Mouse (Mus musculus) hindbrain, embryonic 11.5 days (tissue): ENCODE measurements around the gene Rps3a1. TPM values are rescaled to one million over a fixed set of nuclear protein-coding genes. Genes with fewer than 3 reads are reported as not detected.
"Not testable (repeated sequence)": the region's sequence is repeated elsewhere in the genome, so short reads cannot be mapped to it uniquely, and the experiment has no call there.

Source experiments
- ATAC-seq: fragments of 200-750 bp; cut with Nextera tagmentation; 2 replicates; pipeline ENCODE4 v1.8.0; 2017; ENCODE audit warnings: mild to moderate bottlenecking, moderate TSS enrichment, moderate library complexity; ENCODE audit not compliant: low FRiP score
- DNase-seq: peaks from one replicate; pipeline ENCODE4 v3.0.0-alpha.2; 2015; ENCODE audit warnings: low spot score
- H3K27ac ChIP-seq: fragments of 300-500 bp; sonication (generic); 2 replicates; pipeline ENCODE4 v1.5.1; 2014; ENCODE audit warnings: mild to moderate bottlenecking, low read depth, low read length
- H3K27me3 ChIP-seq: fragments of 300-500 bp; sonication (generic); 2 replicates; pipeline ENCODE4 v1.6.1; 2014; ENCODE audit warnings: mild to moderate bottlenecking, low read length, moderate library complexity, mixed read lengths; ENCODE audit not compliant: control insufficient read depth, insufficient read depth
- H3K36me3 ChIP-seq: fragments of 300-500 bp; sonication (generic); 2 replicates; pipeline ENCODE4 v1.6.1; 2014; ENCODE audit warnings: mild to moderate bottlenecking, low read length, moderate library complexity, mixed read lengths; ENCODE audit not compliant: control insufficient read depth, insufficient read depth
- H3K4me1 ChIP-seq: fragments of 300-500 bp; sonication (generic); replicated peaks from 2 replicates; pipeline ENCODE4 v1.6.1; 2014; ENCODE audit warnings: low read length, mixed read lengths; ENCODE audit not compliant: control insufficient read depth, insufficient read depth
- H3K4me2 ChIP-seq: fragments of 300-500 bp; sonication (generic); replicated peaks from 2 replicates; pipeline ENCODE4 v1.6.1; 2014; ENCODE audit warnings: mild to moderate bottlenecking, low read depth, low read length
- H3K4me3 ChIP-seq: fragments of 300-500 bp; sonication (generic); 2 replicates; pipeline ENCODE4 v1.5.1; 2014; ENCODE audit warnings: low read depth, low read length
- H3K9ac ChIP-seq: fragments of 300-500 bp; sonication (generic); 2 replicates; pipeline ENCODE4 v1.6.1; 2014; ENCODE audit warnings: low read depth, low read length
- H3K9me3 ChIP-seq: fragments of 300-500 bp; sonication (generic); 2 replicates; pipeline ENCODE4 v1.6.1; 2016; ENCODE audit warnings: low read length; ENCODE audit not compliant: control insufficient read depth
- WGBS: fragments of 180-500 bp; shearing (Covaris S2); extraction: QIAGEN DNeasy Blood & Tissue Kit; methylation state at CpG from one replicate; pipeline ENCODE4 v1.1.7; 2014; 5-methylcytosine and 5-hydroxymethylcytosine counted together
- polyA plus RNA-seq: library from polyadenylated mRNA; unstranded; fragments of >200 nt; fragmentation: Nextera tagmentation; extraction: Ambion mirVana; gene quantifications from 2 replicates; pipeline ENCODE4 v1.2.1, GENCODE M21; 2014

Rps3a1 gene
- polyA plus RNA-seq, 1 experiment from 2014 or later = 1,117 TPM

DNA sequence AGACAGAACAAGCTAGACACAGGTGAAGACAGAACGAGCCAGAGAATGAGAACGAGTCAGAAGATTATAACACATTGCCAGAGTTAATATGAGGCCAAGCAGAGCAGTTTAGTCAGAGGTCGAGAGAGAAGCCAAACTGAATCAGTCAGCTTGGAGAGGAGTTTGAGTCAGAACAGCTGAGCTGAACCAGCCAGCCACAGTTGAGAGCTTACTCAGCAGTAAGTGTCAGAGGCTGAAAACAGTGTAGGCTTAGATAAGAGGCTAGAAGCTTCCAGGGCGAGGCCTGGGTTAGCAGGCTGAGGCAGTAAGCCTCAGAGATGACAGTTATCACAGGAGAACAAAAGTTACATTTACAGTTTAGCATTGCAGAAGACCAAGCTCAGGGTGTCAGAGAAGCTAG is 33.9 kb downstream of the Rps3a1 start:
- 84% methylated on average over 4 of the region's 4 CpGs for WGBS
- DNase-seq = no peak
- no peaks in the 10 kb centered on the region for H3K4me1 ChIP-seq
- no peak overlapping the region for H3K4me2 ChIP-seq
- no peak overlapping the region for H3K4me3 ChIP-seq
- no peak overlapping the region for H3K27ac ChIP-seq
- ATAC-seq = no peak
- no peaks in the 10 kb centered on the region for H3K36me3 ChIP-seq
- no peaks in the 10 kb centered on the region for H3K27me3 ChIP-seq
- no peak overlapping the region for H3K9ac ChIP-seq
- no peaks in the 10 kb centered on the region for H3K9me3 ChIP-seq

DNA sequence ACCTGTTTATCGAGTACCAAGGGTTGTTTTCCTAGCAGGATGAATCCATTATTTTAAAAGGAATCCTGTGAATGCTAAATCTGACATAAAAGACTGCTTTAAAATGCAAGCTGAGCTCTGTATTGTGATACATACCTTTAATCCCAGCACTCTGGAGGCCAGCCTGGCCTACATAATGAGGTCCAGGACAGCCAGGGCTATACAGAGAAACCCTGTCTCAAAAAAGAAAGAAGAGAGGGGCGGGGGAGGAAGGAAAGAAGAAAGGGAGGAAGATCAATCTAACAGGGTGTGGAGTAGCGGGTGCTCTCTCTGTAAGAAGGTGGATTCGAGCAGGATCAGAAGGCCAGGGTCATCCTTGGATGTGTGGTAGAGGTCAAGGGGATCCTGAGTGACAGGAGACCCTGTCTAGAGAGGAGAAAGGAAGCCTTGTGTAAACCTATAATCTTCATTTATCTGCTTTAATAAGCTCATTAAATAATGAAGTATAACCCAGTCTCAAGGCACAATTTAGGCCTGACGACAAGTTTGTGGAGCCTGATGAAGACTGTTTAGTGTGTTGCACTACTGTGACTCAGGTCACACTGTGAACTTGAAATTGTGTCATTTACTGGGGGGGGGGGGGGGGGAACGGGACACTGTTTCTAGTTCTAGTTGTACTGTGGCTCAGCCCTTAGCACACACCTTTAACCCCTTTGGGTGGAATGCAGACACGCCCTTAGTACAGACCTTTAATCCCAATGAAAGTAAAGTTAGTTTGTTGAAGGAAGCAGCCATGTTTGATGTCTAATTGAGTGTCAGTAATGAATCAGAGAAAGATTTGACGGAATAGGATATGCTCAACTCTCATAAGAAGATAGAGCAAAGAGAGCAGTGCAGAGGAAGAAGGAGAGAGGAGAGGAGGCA is 34.6 kb downstream of the Rps3a1 start:
- Histone ChIP-seq H3K9ac (no peak overlapping the region), H3K4me1 (no peaks in the 10 kb centered on the region), H3K4me2 (no peak overlapping the region), H3K36me3 (no peaks in the 10 kb centered on the region), H3K27ac (no peak overlapping the region), H3K4me3 (no peak overlapping the region), H3K27me3 (no peaks in the 10 kb centered on the region), H3K9me3 (no peaks in the 10 kb centered on the region)
- no peak for ATAC-seq
- 77% methylated on average over 8 of the region's 8 CpGs for WGBS
- no peak for DNase-seq

DNA sequence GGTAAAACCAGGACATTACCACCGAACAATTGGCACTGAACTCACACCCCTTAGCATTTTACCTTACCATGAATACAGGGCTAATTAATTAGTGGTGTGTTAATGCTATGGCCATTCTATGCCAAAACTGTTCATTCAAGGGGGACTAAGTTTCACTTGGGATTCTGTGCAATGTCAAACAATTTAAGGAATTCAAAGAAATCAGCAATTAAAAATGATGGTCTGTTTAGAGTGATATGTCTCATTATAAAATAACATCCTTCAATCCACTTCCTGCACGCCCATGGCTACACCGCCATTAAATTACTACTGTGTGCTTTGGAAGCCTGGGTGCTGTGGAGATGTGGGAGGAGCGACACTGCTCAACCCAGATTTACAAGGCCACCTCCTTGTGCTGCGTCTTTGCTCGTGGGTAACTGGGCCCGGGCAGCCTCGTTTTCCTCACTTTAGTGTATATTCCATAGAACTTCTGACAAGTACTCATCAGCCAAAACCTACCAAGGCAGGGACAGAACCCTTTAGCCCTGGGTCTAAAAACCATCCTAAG is 36.3 kb downstream of the Rps3a1 start:
- Histone ChIP-seq H3K27ac (no peak overlapping the region), H3K36me3 (no peaks in the 10 kb centered on the region), H3K27me3 (no peaks in the 10 kb centered on the region), H3K4me1 (no peaks in the 10 kb centered on the region), H3K4me2 (no peak overlapping the region), H3K9ac (no peak overlapping the region), H3K9me3 (no peaks in the 10 kb centered on the region), H3K4me3 (no peak overlapping the region)
- ATAC-seq (no peak), DNase-seq (no peak)
- WGBS = 96% methylated on average over 8 of the region's 8 CpGs

DNA sequence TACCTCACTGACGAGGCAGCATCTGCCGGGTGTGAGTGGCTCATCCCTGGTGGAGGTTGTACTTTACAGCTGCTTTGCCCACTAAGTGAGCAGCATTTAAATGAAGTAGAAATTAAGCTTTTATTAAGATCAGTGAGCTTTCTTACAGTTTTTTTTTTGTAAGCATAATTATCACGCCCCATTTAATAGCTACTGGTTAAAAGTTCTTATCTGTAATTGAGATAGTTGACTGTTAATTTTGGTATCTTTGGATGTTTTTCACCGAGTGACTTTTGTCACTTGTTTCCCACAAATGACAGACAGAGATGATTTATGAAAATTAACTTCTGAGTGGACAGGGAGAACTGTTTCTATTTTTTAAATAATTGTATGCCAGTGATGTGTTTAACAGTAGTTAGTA is 37.6 kb downstream of the Rps3a1 start:
- WGBS = 89% methylated on average over 4 of the region's 4 CpGs
- H3K4me2 ChIP-seq = no peak overlapping the region
- no peak for DNase-seq

DNA sequence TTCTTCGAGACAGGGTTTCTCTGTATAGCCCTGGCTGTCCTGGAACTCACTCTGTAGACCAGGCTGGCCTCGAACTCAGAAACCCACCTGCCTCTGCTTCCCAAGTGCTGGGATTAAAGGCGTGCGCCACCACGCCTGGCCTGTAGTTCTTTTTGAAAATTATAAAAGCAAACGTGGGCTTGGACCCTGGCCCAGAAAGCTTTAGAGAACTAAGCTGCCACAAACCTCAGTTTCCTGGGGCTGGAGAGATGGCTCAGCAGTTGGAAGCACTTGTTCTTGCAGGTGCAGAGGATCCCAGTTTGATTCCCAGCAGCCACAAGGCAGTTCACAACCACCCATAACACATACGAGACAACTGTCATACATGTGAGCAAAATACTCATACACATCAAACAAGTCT is 38.1 kb downstream of the Rps3a1 start:
- not testable (repeated sequence) for H3K27ac ChIP-seq, H3K36me3 ChIP-seq, H3K4me1 ChIP-seq, H3K4me3 ChIP-seq, H3K4me2 ChIP-seq, H3K9ac ChIP-seq, H3K27me3 ChIP-seq, H3K9me3 ChIP-seq, DNase-seq, ATAC-seq
- WGBS = 93% methylated on average over 7 of the region's 7 CpGs

More for the DNA sequence above, 37.6 kb downstream of the Rps3a1 start:
- Histone ChIP-seq H3K9ac (no peak overlapping the region), H3K4me3 (no peak overlapping the region), H3K36me3 (no peaks in the 10 kb centered on the region), H3K4me1 (no peaks in the 10 kb centered on the region), H3K9me3 (no peaks in the 10 kb centered on the region), H3K27me3 (no peaks in the 10 kb centered on the region), H3K27ac (no peak overlapping the region)
- no peak for ATAC-seq

DNA sequence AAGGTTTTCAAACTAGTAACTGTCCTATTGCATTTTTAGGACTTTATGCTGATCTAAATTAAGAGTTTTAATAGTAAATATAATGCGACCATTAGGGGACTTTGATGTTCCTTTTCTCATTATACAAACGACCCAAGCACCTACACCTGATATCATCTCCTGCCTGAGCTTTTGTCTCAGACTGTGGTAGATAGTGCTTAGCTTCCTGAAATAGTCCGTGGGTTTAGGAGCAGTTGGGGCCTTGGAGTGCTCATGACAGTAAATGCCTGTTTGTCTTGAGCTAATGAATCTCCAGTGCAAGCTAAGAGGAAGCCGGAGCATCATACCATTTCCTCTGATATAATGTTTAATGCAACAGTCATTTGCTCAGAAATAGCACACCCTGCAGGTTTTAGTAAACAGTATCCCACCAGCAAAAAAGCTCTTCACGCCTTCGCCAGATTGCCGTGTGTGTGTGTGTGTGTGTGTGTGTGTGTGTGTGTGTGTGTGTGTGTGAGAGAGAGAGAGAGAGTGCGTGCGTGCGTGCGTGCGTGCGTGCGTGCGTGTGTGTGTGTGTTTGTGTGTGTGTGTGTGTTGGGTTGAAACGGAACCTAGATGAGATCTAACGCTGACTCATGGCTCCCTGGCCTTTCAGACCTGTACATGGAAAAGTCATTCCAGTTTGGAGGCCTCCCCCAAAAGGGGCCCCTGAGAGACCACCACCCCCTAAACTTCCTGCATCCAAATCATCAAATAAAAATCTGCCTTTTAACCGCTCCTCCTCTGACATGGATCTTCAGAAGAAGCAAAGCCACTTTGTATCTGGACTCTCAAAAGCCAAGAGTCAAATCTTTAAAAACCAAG is 38.8 kb downstream of the Rps3a1 start:
- no peaks in the 10 kb centered on the region for H3K4me1 ChIP-seq
- ATAC-seq = no peak
- H3K9ac ChIP-seq = no peak overlapping the region
- H3K27ac ChIP-seq = no peak overlapping the region
- no peaks in the 10 kb centered on the region for H3K9me3 ChIP-seq
- no peaks in the 10 kb centered on the region for H3K36me3 ChIP-seq
- 86% methylated on average over 18 of the region's 18 CpGs for whole genome bisulfite sequencing
- no peak overlapping the region for H3K4me3 ChIP-seq
- DNase-seq = no peak
- H3K27me3 ChIP-seq = no peaks in the 10 kb centered on the region
- H3K4me2 ChIP-seq = no peak overlapping the region

DNA sequence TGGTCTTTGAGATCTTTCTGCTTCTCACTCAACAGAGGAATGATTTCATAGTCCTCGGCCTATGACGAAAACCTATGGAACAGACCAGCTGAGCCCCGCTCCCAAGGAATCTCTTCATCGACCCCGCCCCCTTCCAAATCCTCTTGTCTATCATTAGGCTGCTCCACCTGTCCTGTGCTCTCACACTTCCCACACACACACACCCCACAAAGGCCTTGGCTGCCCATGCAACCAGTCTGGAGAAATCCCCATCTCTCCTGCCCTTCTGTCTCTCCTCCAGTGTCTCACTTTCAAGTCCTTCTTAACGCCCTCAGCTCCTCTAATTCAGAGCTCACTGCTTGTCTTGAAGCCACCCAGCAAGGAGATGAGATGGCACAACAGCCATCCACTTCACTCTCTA is 40.5 kb downstream of the Rps3a1 start:
- WGBS = 80% methylated on average over 6 of the region's 6 CpGs
- H3K4me3 ChIP-seq = no peak overlapping the region
- no peak overlapping the region for H3K4me2 ChIP-seq
- H3K36me3 ChIP-seq = no peaks in the 10 kb centered on the region
- ATAC-seq = no peak
- no peak overlapping the region for H3K9ac ChIP-seq
- no peak overlapping the region for H3K27ac ChIP-seq
- no peaks in the 10 kb centered on the region for H3K27me3 ChIP-seq
- H3K4me1 ChIP-seq = no peaks in the 10 kb centered on the region
- DNase-seq = no peak
- no peaks in the 10 kb centered on the region for H3K9me3 ChIP-seq

DNA sequence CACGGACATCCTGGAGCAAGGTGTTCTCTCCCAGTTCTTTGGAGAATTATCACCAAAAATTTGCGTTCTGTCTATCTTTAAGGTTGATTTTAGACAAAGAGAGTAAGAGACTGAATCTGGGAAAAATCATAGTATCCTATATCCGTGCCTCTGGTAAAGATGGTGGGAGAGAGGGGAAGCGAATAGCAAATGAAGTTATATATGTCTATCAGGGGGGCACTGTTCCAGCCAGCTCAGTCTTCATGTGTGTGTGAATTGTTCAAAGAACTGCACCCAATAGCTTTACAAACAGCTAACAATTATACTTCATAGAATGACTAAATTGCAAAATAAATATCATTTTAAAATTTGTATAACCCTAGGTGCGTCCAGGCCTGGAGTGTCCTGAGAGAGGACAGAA is 48.6 kb downstream of the Rps3a1 start:
- Histone ChIP-seq H3K27ac (no peak overlapping the region), H3K27me3 (no peaks in the 10 kb centered on the region), H3K4me3 (no peak overlapping the region), H3K9me3 (no peaks in the 10 kb centered on the region), H3K4me2 (no peak overlapping the region), H3K4me1 (no peaks in the 10 kb centered on the region), H3K9ac (no peak overlapping the region), H3K36me3 (no peaks in the 10 kb centered on the region)
- DNase-seq = no peak
- no peak for ATAC-seq
- WGBS = 79% methylated on average over 5 of the region's 5 CpGs
